Mouse (Mus musculus) CH12F3 (cell line): ENCODE results near the gene Lct.
"Not testable (repeated sequence)": the region's sequence is repeated elsewhere in the genome, so short reads cannot be mapped to it uniquely, and the experiment has no call there.

Experiments
- in situ Hi-C: fragments of 300-500 bp; cut with MboI; formaldehyde crosslinking; loops from 2 replicates; pipeline ENCODE4 v1.14.3; 2020; ENCODE audit warnings: low sequenced_read_pairs

The Lct gene

GRCm38 (mm10) chr1:128328218-128328617 is at the start of gene Lct:
Lct (minus strand) TSS chr1:128328318.
- in situ Hi-C loops: no loop called here

GRCm38 (mm10) chr1:128376841-128377240 is 48.7 kb upstream of the Lct start:
- in situ Hi-C loops: no loop called here

- in situ Hi-C loops: no loop called here
Measured at GRCm38 (mm10) chr1:128372143-128372860, 44.2 kb upstream of the Lct start.

GRCm38 (mm10) chr1:128368732-128369441 is 40.8 kb upstream of the Lct start:
- in situ Hi-C loops: loop anchor here (5.0 kb wide), 1 partner anchor 458 kb away; no protein-coding TSS in a partner anchor

GRCm38 (mm10) chr1:128360601-128361000 is 32.5 kb upstream of the Lct start:
- in situ Hi-C loops: no loop called here

- in situ Hi-C loops: no loop called here
Measured at GRCm38 (mm10) chr1:128359554-128360376, 31.6 kb upstream of the Lct start, which contains the start of gene Mcm6. Mcm6 (minus strand) TSS chr1:128359664.

- in situ Hi-C loops: no loop called here
Measured at GRCm38 (mm10) chr1:128358916-128359553, 30.9 kb upstream of the Lct start.

- in situ Hi-C loops: no loop called here
Measured at GRCm38 (mm10) chr1:128358276-128358675, 30.2 kb upstream of the Lct start.

- in situ Hi-C loops: no loop called here
Measured at GRCm38 (mm10) chr1:128357452-128357851, 29.3 kb upstream of the Lct start.

GRCm38 (mm10) chr1:128353092-128353491 is 25.0 kb upstream of the Lct start:
- in situ Hi-C loops: no loop called here

- in situ Hi-C loops: no loop called here
Measured at GRCm38 (mm10) chr1:128344232-128344631, 16.1 kb upstream of the Lct start.

GRCm38 (mm10) chr1:128337708-128338320 is 9.7 kb upstream of the Lct start:
- in situ Hi-C loops: no loop called here

- in situ Hi-C loops: no loop called here
Measured at GRCm38 (mm10) chr1:128330313-128330712, 2.2 kb upstream of the Lct start.

GRCm38 (mm10) chr1:128327165-128327564 is 953 bp downstream of the Lct start:
- in situ Hi-C loops: no loop called here

- in situ Hi-C loops: no loop called here
Measured at GRCm38 (mm10) chr1:128324776-128325175, 3.3 kb downstream of the Lct start.

- in situ Hi-C loops: no loop called here
Measured at GRCm38 (mm10) chr1:128323026-128323643, 5.0 kb downstream of the Lct start.

GRCm38 (mm10) chr1:128319266-128319665 is 8.9 kb downstream of the Lct start:
- in situ Hi-C loops: not testable (repeated sequence)

- in situ Hi-C loops: no loop called here
Measured at GRCm38 (mm10) chr1:128314665-128315064, 13.5 kb downstream of the Lct start.

GRCm38 (mm10) chr1:128309043-128309442 is 19.1 kb downstream of the Lct start:
- in situ Hi-C loops: no loop called here

GRCm38 (mm10) chr1:128303900-128304299 is 24.2 kb downstream of the Lct start:
- in situ Hi-C loops: no loop called here
